Comparison of ENCODE assay signal across 8 mouse cellular contexts in genomic region chr11:116221931-116222739, GRCm38 (mm10). TPM values are rescaled to one million over a fixed set of nuclear protein-coding genes. Genes with fewer than 3 reads are reported as not detected.
A peak's percentile ranks its signal among the peaks of the same experiment; 100 is the strongest.
DNase-seq lines count a peak whose midpoint lies in the region; ATAC-seq and TF ChIP-seq lines count a peak whose summit lies in the region.

No protein-coding gene starts in this region.

- peak overlapping the region; percentile 68 for H3K4me3 ChIP-seq in gastrocnemius, adult 2 months
- H3K4me3 ChIP-seq in forebrain, embryonic 15.5 days = peak overlapping the region; percentile 23
- peak overlapping the region; percentile 29 for H3K4me3 ChIP-seq in limb, embryonic 11.5 days (ENCODE audit: low read depth, low read length)
- H3K4me3 ChIP-seq in neural tube, embryonic 14.5 days (ENCODE audit: low read depth, low read length) = peak overlapping the region; percentile 20

- peaks cover 38% of the 10 kb centered on the region for H3K27me3 ChIP-seq in forebrain, embryonic 15.5 days
- peaks cover 27% of the 10 kb centered on the region for H3K27me3 ChIP-seq in limb, embryonic 11.5 days (ENCODE audit: control insufficient read depth, insufficient read depth, low read length)
- peaks cover 27% of the 10 kb centered on the region for H3K27me3 ChIP-seq in neural tube, embryonic 14.5 days (ENCODE audit: control insufficient read depth, insufficient read depth, low read length)

- no peak overlapping the region for H3K9ac ChIP-seq in forebrain, embryonic 15.5 days (replicated peaks)
- H3K9ac ChIP-seq in limb, embryonic 11.5 days (ENCODE audit: low read length) = peak overlapping the region; percentile 53
- no peak overlapping the region for H3K9ac ChIP-seq in neural tube, embryonic 14.5 days (replicated peaks; ENCODE audit: low read depth, low read length)

- 8% methylated on average over 53 of the region's 53 CpGs for WGBS in forebrain, embryonic 15.5 days
- 14% methylated on average over 53 of the region's 53 CpGs for WGBS in limb, embryonic 11.5 days
- 8% methylated on average over 53 of the region's 53 CpGs for WGBS in neural tube, embryonic 14.5 days

- H3K4me1 ChIP-seq in forebrain, embryonic 15.5 days = peaks cover 21% of the 10 kb centered on the region
- H3K4me1 ChIP-seq in limb, embryonic 11.5 days (ENCODE audit: control insufficient read depth, insufficient read depth, low read length) = peaks cover 6% of the 10 kb centered on the region; the same call in 1 of the 2 replicates
- peaks cover 7% of the 10 kb centered on the region; the same call in 1 of the 2 replicates for H3K4me1 ChIP-seq in neural tube, embryonic 14.5 days (ENCODE audit: control insufficient read depth, insufficient read depth, low read length)

- peak; percentile 16; the same call in 1 of the 2 replicates for TF ChIP-seq CTCF in gastrocnemius, adult 2 months (IDR thresholded peaks at IDR 0.05)

- H3K4me2 ChIP-seq in forebrain, embryonic 15.5 days (replicated peaks) = peak overlapping the region; percentile 30
- H3K4me2 ChIP-seq in limb, embryonic 11.5 days (ENCODE audit: low read depth, severe bottlenecking) = peak overlapping the region; percentile 72
- peak overlapping the region; percentile 42 for H3K4me2 ChIP-seq in neural tube, embryonic 14.5 days (ENCODE audit: low read depth, low read length)

- intact Hi-C loops in gastrocnemius, adult 2 months (cut with DNase I) = loop anchor here (5.0 kb wide), 1 partner anchor 135 kb away; the partner anchor contains the start of gene Wbp2

- no peak for ATAC-seq in forebrain, embryonic 15.5 days (replicated peaks)
- ATAC-seq in limb, embryonic 11.5 days (ENCODE audit: insufficient number of reproducible peaks, low FRiP score, low TSS enrichment, low read depth) = no peak
- ATAC-seq in neural tube, embryonic 14.5 days (ENCODE audit: low read depth) = no peak
- ATAC-seq in megakaryocyte progenitor cell, adult 5-6 weeks (replicated peaks; ENCODE audit: poor library complexity) = no peak

- H3K9me3 ChIP-seq in forebrain, embryonic 15.5 days = no peaks in the 10 kb centered on the region
- H3K9me3 ChIP-seq in limb, embryonic 11.5 days (ENCODE audit: control insufficient read depth, low read length) = no peaks in the 10 kb centered on the region; the same call in 1 of the 2 replicates
- H3K9me3 ChIP-seq in neural tube, embryonic 14.5 days (ENCODE audit: control insufficient read depth, low read length) = no peaks in the 10 kb centered on the region

- H3K27ac ChIP-seq in gastrocnemius, adult 2 months = no peak overlapping the region
- H3K27ac ChIP-seq in forebrain, embryonic 15.5 days (replicated peaks) = no peak overlapping the region
- no peak overlapping the region for H3K27ac ChIP-seq in limb, embryonic 11.5 days (replicated peaks; ENCODE audit: low read depth, low read length)
- H3K27ac ChIP-seq in neural tube, embryonic 14.5 days (ENCODE audit: low read depth, low read length) = no peak overlapping the region

- peak; percentile 50 for DNase-seq in gastrocnemius, adult 2 months
- DNase-seq in gastrocnemius, postnatal 25 days = no peak
- peak; percentile 18 for DNase-seq in Muller cell, postnatal 12 days (ENCODE audit: inconsistent ontology term)
- peak; percentile 61 for DNase-seq in limb, embryonic 11.5 days (ENCODE audit: low spot score)
- no peak for DNase-seq in cerebellum, adult 8-10 months

- H3K36me3 ChIP-seq in forebrain, embryonic 15.5 days = no peaks in the 10 kb centered on the region
- no peaks in the 10 kb centered on the region for H3K36me3 ChIP-seq in limb, embryonic 11.5 days (ENCODE audit: control insufficient read depth, insufficient read depth, low read length)
- H3K36me3 ChIP-seq in neural tube, embryonic 14.5 days (ENCODE audit: control insufficient read depth, insufficient read depth, low read length) = no peaks in the 10 kb centered on the region

RNA-seq across cellular contexts. Expression of gene Evpl, which starts 15.7 kb away (rescaled TPM):
- under 1 TPM in 1 of 2 experiments, not detected in 1; 0.14 TPM for total RNA-seq in gastrocnemius, adult 2 months (2021)
- under 1 TPM; 0.05 to 0.13 TPM for total RNA-seq in gastrocnemius, postnatal 25 days (2021)
- polyA plus RNA-seq in forebrain, embryonic 15.5 days (2015; fragmentation: Nextera tagmentation; extraction: Ambion mirVana) = 0.19 and 0.33 TPM in 2 replicates
- polyA plus RNA-seq in limb, embryonic 11.5 days (2014; fragmentation: Nextera tagmentation; extraction: Ambion mirVana) = 1.1 and 1.2 TPM in 2 replicates
- 0.53 and 0.62 TPM in 2 replicates for polyA plus RNA-seq in neural tube, embryonic 14.5 days (2014; fragmentation: Nextera tagmentation; extraction: Ambion mirVana)
- total RNA-seq in megakaryocyte progenitor cell, adult 5-6 weeks (2015) = 0.05 and 0.24 TPM in 2 replicates
- 1.2 and 2.0 TPM in 2 replicates for total RNA-seq in megakaryocyte progenitor cell, adult 5-6 weeks (2017)

RNA-seq across cellular contexts. Expression of gene Acox1, which starts 23.3 kb away (rescaled TPM):
- 100 to 1,000 TPM in 1 of 2 experiments, 10 to 100 TPM in 1; 79.8 to 118 TPM for total RNA-seq in gastrocnemius, adult 2 months (2021)
- 10 to 100 TPM; 56.1 to 73.6 TPM for total RNA-seq in gastrocnemius, postnatal 25 days (2021)
- polyA plus RNA-seq in forebrain, embryonic 15.5 days (2015; fragmentation: Nextera tagmentation; extraction: Ambion mirVana) = 51.3 and 54.5 TPM in 2 replicates
- polyA plus RNA-seq in limb, embryonic 11.5 days (2014; fragmentation: Nextera tagmentation; extraction: Ambion mirVana) = 19.1 and 19.4 TPM in 2 replicates
- 65.6 and 78.5 TPM in 2 replicates for polyA plus RNA-seq in neural tube, embryonic 14.5 days (2014; fragmentation: Nextera tagmentation; extraction: Ambion mirVana)
- 16.2 and 17.0 TPM in 2 replicates for total RNA-seq in megakaryocyte progenitor cell, adult 5-6 weeks (2015)
- 15.6 and 15.9 TPM in 2 replicates for total RNA-seq in megakaryocyte progenitor cell, adult 5-6 weeks (2017)

RNA-seq across cellular contexts. Expression of gene Ten1, which starts 23.5 kb away (rescaled TPM):
- total RNA-seq in gastrocnemius, adult 2 months (2021) = 10 to 100 TPM; 14.3 to 17.1 TPM
- 10 to 100 TPM; 19.9 to 22.5 TPM for total RNA-seq in gastrocnemius, postnatal 25 days (2021)
- polyA plus RNA-seq in forebrain, embryonic 15.5 days (2015; fragmentation: Nextera tagmentation; extraction: Ambion mirVana) = 81.5 and 91.7 TPM in 2 replicates
- 56.7 and 62.5 TPM in 2 replicates for polyA plus RNA-seq in limb, embryonic 11.5 days (2014; fragmentation: Nextera tagmentation; extraction: Ambion mirVana)
- polyA plus RNA-seq in neural tube, embryonic 14.5 days (2014; fragmentation: Nextera tagmentation; extraction: Ambion mirVana) = 82.0 and 96.1 TPM in 2 replicates
- 63.8 and 66.9 TPM in 2 replicates for total RNA-seq in megakaryocyte progenitor cell, adult 5-6 weeks (2015)
- 21.4 and 41.1 TPM in 2 replicates for total RNA-seq in megakaryocyte progenitor cell, adult 5-6 weeks (2017)

RNA-seq across cellular contexts. Expression of gene Srp68, which starts 51.9 kb away (rescaled TPM):
- total RNA-seq in gastrocnemius, adult 2 months (2021) = 10 to 100 TPM; 87.7 to 89.2 TPM
- total RNA-seq in gastrocnemius, postnatal 25 days (2021) = 10 to 100 TPM; 65.8 to 75.9 TPM
- 68.9 and 71.5 TPM in 2 replicates for polyA plus RNA-seq in forebrain, embryonic 15.5 days (2015; fragmentation: Nextera tagmentation; extraction: Ambion mirVana)
- polyA plus RNA-seq in limb, embryonic 11.5 days (2014; fragmentation: Nextera tagmentation; extraction: Ambion mirVana) = 88.2 and 96.9 TPM in 2 replicates
- 52.0 and 57.2 TPM in 2 replicates for polyA plus RNA-seq in neural tube, embryonic 14.5 days (2014; fragmentation: Nextera tagmentation; extraction: Ambion mirVana)
- 59.1 and 65.6 TPM in 2 replicates for total RNA-seq in megakaryocyte progenitor cell, adult 5-6 weeks (2015)
- 63.1 and 67.3 TPM in 2 replicates for total RNA-seq in megakaryocyte progenitor cell, adult 5-6 weeks (2017)

RNA-seq across cellular contexts. Expression of gene Fbf1, which starts 54.2 kb away (rescaled TPM):
- total RNA-seq in gastrocnemius, adult 2 months (2021) = 10 to 100 TPM; 10.5 to 11.5 TPM
- total RNA-seq in gastrocnemius, postnatal 25 days (2021) = 10 to 100 TPM in 1 of 2 experiments, 1 to 10 TPM in 1; 8.8 to 11.4 TPM
- 71.4 and 73.5 TPM in 2 replicates for polyA plus RNA-seq in forebrain, embryonic 15.5 days (2015; fragmentation: Nextera tagmentation; extraction: Ambion mirVana)
- polyA plus RNA-seq in limb, embryonic 11.5 days (2014; fragmentation: Nextera tagmentation; extraction: Ambion mirVana) = 28.2 and 35.0 TPM in 2 replicates
- 42.2 and 42.9 TPM in 2 replicates for polyA plus RNA-seq in neural tube, embryonic 14.5 days (2014; fragmentation: Nextera tagmentation; extraction: Ambion mirVana)
- total RNA-seq in megakaryocyte progenitor cell, adult 5-6 weeks (2015) = 9.6 and 10.0 TPM in 2 replicates
- 14.2 and 23.8 TPM in 2 replicates for total RNA-seq in megakaryocyte progenitor cell, adult 5-6 weeks (2017)

Comparison
In these comparisons a context has a peak if more than half of its experiments do, and no peak if none do; other contexts are left out.
1. DNase-seq: peak in gastrocnemius, adult 2 months (single experiment), Muller cell, postnatal 12 days (single experiment) and limb, embryonic 11.5 days (single experiment); none in gastrocnemius, postnatal 25 days (single experiment) and cerebellum, adult 8-10 months (single experiment).
2. Peak in every context shown above with its lines, with median percentiles within 50 percentile points of each other: H3K4me3 ChIP-seq and H3K4me2 ChIP-seq.